Mouse (Mus musculus) CD4-positive, CD25-positive, alpha-beta regulatory T cell, adult 2 months (primary cell): ENCODE measurements around the gene Tnni1.

ENCODE experiments used
- DNase-seq: peaks from one replicate; pipeline ENCODE4 v3.0.0-alpha.2; 2012; ENCODE audit warnings: low read depth, low spot score

Tnni1 gene

GRCm38 (mm10) chr1:135844481-135844880, 65.2 kb downstream of the Tnni1 start:
- no peak for DNase-seq

GRCm38 (mm10) chr1:135846632-135847031, 67.4 kb downstream of the Tnni1 start:
- no peak for DNase-seq

DNA sequence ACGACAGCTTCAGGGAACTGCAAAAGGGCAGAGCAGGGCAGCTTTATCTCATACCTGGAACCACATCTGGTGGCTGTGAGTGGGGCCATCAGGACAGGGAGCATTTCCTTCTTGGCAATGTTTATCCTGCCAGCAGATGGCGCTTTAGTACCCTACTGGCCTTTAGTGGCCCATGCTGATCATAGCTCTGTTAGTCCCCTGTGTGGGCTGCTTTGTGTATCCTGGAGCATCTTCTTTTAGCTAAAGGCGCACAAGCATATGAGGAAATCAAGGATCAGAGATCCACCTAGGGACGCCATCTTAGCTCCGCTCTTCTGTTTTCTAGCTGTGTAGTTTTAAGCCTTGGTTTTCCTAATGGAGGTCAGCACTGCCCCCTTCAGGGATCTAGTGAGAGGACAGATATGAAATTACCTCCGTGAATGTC, 67.9 kb downstream of the Tnni1 start:
- peak; percentile 75 for DNase-seq

GRCm38 (mm10) chr1:135847611-135848351, 68.5 kb downstream of the Tnni1 start:
- no peak for DNase-seq

DNA sequence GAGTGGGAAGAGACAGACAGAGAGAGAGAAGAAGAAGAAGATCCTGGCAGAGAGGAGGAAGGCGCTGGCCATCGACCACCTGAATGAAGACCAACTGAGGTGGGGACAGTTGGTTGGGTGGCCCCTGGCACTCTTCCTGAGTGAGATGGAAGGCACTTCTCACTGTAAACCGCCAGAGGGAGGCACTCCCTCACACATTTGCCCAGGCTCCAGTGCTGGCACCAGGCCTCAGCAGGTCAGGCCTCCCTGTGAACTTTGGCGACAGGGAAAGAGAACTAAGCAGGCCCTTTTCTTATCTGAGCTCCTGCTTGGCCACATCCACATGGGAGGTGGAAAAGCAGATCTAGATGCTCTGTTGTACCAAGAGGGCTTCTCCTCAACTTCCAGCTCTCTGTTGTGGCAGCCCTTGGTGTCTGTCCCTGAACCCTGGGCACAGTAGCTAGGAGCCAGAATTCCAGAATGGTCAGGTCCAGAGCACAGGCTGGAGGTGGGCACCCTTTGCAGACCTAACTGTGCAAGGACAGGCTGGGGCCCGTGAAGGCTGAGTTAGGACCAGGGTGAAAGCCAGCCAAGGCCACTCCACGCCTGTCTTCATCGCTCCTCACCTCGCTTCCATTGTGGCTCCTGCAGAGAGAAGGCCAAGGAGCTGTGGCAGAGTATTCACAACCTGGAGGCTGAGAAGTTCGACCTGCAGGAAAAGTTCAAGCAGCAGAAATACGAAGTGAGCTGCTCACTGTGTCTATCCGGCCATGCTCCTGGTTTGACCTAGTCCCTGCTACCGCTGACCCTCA, 71.7 kb downstream of the Tnni1 start:
- no peak for DNase-seq

DNA sequence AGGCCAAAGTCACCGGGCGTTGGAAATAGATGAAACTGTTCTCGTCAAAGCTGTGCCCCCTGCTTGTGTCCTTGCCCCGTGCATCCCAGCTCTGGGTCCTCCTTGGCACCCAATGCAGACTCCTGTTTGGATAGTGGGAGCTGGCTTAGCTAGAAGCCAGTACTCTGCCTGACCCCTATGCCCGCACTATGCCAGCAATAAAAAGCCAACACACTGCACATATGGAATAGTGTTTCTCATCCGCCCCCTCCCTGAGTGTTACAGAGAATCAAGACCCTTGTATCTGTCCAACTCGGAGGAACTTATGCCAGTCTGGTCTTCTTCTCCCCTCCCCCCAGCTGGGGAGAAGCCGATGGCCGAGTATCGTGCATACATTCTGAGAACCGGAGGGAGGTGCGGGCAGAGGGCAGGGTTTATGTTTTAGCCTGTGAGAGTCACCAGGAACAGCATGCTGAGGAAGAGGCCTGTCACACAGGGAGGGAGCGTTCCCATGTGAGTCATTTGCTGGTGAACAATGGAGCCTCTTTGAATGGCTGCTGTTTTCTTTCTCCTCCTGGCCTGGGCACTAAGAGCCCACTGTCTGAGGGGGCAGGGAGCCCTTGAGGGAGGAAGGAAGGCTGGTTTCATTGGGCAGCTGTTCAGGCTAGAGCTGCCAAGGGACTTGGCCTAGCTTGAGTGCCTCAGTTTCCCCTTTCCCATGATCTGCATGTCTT, 73.0 kb downstream of the Tnni1 start:
- no peak for DNase-seq

GRCm38 (mm10) chr1:135853200-135853599, 74.0 kb downstream of the Tnni1 start:
- DNase-seq, result no peak

- no peak for DNase-seq
These were observed 75.5 kb downstream of the Tnni1 start for GRCm38 (mm10) chr1:135854591-135855343.

DNA sequence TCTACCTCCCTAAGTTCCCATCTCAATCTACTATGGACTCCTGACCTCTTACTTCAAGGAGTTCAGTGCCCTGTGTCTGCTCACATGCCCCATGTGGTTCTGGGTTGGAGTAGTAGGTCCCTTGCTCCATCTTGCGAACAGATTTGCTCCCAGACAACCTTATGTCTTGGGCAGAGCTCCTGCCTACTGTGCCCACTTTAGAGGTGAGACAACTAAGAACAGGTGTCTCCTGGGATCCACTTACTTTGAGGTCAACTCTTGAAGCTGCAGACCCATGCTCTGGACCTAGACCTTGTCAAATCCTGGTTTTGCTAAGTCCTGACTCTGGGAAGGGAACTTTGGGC, 76.1 kb downstream of the Tnni1 start:
- no peak for DNase-seq

DNA sequence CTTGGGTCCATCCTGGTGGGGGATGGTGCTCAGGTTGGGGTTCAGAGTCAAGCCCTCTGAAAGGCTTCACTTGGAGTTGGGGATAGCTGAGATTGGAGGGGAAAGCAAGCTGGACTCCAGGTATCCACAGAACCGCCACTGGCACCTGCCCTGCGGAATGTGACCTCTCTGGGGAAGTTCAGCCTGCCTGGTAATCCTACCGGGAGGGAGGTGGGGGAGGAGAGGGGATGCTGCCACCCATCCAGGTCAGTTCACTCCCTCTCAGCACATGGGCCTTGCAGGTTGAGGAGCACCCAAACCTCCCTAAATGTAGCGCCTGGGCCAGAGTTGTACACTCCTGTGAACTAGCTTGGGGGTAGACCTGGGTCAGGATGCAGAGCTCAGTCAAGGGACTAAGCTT, 76.8 kb downstream of the Tnni1 start:
- no peak for DNase-seq

- no peak for DNase-seq
These were observed 78.0 kb downstream of the Tnni1 start for GRCm38 (mm10) chr1:135857137-135857775.

DNA sequence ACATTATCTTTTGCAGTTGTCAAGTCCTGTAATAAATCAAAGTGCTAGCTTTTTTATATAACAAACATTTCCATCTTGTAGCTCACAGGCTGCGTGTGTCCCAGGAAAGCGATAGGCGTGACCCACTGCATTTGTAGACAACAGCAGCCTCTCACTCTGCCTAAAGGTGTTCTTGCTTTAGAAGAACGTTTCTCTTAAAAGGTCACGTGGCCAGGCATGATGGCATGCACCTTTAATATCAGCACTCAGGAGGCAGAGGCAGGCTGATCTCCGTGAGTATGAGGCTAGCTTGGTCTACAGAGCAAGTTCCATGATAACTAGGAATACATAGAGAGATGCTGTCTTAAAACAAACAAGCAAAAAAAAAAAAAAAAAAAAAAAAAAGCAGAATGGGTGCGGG, 79.3 kb downstream of the Tnni1 start:
- DNase-seq, result no peak
